Mouse (Mus musculus): ENCODE results near the gene Gpr61.

- no peak for TF ChIP-seq CTCF (conservative IDR thresholded peaks at IDR 0.05; ENCODE audit: low read length)
- TF ChIP-seq NANOG (IDR thresholded peaks at IDR 0.05; ENCODE audit: borderline replicate concordance, low read length) = no peak
Measured at GRCm38 (mm10) chr3:108195941-108196590, 41.4 kb upstream of the Gpr61 start.
